Mouse (Mus musculus) cerebellum, adult 11-12 months (tissue): ENCODE results near the gene Lrp1.

Experiments used
- DNase-seq: peaks from one replicate; pipeline ENCODE4 v3.0.0; 2022

Gene Lrp1

DNA sequence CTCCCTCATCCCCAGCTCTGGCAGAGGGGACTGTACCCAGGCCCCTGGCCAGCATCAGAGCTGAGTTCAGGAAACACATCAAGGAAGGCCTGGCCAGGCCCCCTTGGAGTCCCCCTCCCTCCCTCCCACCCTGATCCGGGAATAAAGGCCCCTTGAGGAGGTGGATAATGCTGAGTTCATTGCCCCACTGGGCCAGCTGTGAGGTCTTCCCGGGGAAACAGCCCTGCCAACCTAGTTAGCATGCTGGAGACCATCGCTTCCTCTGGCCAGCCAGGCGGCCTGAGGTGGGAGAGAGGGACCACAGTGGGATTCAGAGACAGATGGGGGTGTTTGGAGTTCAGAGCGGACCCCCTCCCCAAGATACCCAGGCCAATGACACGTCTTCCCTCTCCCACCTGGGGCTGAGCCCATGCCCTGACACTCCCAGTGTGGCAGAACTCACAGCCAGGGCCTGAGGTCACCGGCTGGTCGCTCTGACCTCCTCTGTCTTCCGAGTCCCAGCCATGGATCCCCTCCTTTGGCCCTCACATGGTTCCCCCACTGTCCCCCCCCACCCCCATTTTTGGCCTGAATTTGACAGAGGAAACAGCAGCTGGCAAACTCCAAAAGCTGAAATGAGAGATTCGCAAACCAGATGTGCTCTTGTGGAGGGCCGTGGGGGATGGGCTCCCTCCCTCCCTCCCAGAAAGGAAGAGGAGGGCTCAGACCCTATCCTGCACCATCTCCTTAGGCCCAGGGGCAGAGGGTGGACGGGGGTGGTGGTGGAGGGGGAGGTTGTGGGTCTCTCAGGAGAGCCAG is 6.5 kb downstream of the Lrp1 start:
- DNase-seq, result no peak

DNA sequence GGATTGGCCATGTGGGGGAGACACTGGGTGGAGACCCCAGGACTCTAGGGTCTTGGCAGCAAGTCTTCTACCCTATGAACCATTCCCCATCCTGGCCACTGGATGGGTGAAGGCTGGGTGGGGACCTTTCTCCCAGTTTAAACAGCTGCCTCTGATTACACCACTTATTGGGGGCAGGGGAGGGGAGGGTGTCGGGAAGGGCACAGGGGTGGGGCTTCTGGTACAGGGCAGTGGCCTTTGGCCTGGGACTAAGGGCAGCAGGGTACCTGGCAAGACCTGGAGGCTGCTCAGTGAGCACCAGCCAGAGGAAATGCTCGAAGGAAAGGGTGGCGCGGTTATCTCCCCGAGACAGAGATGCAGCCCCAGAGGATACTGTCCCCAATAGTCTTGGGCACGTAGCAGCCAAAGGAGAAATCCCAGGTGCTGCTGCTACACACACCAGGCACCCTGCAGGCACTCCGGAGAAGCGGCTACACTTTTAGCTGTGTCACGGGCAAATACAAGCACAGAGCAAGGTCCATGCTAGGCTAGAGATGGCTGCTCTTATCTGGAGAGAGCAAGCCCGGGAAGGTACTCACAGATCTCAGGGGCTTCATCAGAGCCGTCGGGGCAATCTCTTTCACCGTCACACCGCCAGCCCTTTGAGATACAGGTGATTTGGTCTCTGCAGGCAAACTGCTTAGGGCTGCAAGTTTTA is 8.7 kb downstream of the Lrp1 start:
- no peak for DNase-seq

DNA sequence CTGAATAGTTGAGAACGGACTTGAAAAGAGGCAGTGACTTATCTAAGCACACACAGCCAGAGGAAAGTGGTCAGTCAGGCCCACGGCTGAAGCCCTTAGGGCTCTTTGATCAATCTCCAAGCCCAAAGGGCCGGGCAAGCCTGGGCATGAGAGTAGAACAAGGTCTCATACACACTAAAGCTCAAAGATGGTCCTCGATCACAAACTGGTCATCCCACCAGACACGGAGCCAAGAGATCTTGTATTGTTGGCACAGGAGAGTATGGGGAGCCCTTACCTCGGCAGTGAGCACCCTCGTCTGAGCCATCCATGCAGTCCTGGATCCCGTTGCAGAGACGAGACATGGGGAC is 10.9 kb downstream of the Lrp1 start:
- DNase-seq, result no peak

DNA sequence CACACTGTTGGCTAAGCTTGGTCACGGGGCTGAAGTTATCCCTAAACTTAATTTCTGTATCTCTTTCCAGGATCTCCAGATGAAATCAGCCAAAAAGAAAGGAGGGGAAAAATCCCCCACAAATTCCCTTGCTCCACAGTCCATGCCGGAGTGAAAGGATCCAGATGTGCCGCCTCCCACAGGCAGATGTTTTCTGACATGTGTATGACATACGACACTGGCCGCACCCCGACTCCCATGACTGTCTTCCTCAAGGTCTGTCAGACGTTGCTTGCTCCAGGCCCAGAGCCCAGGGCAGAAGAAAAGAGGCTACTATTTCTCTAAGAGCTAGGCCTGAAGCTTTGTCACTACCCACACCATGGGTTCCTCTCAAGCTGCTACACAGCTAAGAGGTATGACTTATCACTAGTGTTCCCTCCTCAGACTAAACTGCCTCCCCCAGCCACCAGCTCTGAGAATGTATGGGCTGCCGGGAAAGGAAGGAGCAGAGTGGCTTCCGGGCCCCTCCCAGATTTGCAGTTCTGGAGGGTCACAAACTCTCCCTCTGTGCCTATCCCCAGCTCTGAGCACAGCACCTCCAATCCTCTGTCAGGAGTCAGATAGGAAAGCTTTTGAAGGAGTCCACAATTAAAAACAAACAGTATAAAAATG is 11.4 kb downstream of the Lrp1 start:
- no peak for DNase-seq

DNA sequence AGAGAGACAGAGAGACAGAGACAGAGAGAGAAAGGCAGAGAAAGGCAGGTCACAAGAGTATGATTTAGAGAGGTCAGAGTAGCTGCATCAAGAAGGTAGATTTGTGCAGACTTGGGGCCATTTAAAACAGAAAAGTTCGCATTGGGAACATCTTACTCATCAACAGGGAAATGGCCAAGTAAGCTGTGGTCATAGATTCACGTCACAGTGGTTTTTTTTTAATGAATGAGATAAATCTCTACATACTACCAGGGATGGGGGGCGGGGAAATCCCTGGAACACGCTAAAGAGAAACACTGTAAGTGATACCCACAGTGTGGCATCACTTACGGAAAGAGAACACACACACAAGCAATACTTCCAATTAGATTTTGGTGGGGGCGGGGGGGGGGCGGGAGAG is 13.9 kb downstream of the Lrp1 start:
- DNase-seq, result no peak

DNA sequence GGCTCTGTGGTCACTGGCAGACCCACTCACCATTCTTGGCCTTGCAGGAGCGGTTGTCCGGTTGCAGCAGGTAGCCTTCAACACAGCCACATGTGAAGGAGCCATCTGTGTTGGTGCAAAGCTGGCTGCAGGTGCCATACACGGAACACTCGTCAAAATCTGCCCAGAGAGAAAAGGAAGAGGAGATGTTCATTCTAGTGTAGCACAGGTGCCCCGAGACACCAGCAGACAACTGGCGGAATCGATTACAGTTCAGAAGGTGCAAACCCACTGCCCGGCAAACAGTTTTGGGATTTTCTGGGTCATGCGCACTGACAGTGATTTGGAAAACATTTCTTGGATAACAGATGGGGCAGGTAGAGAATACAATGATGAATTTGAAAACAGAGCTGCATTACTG is 15.2 kb downstream of the Lrp1 start:
- DNase-seq, result no peak

DNA sequence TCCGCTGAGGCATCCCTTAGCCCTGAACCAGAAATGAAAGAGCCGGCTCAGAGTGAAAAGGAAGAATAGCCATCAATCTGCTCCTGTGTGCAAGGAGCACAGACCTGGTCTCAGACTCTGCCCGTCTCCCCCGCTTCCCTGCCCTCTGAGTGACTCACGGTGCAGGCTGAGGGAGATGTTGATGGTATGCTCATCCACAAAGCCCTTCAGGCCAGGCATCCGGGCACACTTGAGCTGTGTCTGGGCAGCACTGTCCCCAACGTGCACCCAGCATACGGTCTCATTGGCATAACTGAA is 15.7 kb downstream of the Lrp1 start:
- DNase-seq, result no peak

DNA sequence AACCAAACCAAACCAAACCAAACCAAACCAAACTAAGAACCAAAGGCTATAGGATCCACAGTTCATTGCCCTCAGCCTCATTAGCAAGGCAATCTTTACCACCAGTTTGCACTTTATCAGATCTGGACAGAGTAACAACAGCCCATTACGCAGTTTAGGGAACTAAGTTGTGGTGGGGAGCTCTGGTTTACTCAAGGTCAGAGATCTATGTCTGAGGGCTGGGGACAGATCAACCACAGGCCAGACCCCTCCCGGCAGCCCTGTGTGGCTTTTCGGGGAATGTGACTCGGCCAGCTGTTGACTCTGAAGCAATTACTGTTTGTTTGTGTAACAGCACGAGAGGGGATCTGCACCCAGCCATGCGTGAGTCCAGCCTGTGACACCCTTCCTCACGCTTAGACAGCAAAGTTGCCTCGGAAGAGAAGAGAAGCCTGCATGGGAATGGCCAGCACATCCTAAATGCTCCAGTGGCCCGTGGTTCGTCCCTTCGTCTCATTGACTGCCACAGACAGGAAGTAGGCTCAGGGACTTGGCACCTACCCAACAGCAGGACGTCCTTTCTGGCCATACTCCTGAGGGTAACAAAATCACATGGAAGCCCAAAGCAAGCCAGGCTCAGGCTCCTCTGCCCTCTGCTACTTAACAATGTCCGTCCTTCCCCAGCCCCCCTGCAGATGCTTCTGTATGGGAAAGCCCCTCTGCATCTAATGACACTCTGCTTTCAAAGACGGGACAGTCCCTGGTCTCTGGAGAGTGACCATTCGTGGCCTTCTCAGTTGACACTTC is 16.3 kb downstream of the Lrp1 start:
- peak; percentile 50 for DNase-seq

DNA sequence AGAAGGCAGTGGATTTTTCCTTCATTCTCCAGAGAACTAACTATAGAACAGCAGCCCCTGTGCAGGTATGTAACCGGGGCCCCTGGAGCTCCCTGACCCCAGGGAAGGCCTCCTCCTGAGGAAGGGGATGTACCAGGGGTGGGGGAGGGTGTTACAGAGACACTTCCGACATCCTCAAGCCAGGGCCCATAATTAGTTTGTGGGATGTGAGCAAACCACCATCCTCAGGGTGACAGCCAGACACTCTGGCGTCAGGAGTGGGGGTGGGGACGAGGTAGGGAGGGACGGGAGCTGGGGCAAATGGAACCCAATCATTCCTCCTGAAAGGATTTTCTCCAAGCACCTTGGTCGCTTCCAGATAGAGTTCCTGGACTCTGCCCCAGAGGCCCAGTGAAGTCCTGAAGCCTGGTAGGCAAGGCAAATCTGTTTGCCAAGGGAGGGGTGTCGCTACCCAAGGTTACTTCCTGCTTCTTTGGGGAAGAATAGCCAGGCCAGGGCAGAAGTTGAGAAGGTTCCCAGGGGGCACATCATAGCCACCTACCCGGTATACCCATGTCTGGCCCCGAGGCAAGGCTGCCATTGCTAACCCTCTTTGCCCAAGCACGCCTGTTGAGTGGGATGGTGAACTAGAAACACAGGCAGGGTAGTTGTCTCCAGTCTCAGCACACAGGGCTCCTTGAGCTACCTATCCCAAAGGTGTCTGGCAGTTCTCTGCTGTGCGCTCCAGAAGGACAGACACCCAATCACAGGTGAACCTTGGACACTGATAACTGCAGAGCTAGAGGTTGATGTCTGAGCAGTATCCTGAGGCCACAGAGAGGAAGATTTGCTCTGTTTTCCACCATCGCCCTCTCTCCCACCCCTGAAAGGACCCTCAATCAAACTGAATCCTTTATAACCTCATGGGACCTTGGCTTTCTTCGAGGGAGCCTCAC is 17.2 kb downstream of the Lrp1 start:
- no peak for DNase-seq

DNA sequence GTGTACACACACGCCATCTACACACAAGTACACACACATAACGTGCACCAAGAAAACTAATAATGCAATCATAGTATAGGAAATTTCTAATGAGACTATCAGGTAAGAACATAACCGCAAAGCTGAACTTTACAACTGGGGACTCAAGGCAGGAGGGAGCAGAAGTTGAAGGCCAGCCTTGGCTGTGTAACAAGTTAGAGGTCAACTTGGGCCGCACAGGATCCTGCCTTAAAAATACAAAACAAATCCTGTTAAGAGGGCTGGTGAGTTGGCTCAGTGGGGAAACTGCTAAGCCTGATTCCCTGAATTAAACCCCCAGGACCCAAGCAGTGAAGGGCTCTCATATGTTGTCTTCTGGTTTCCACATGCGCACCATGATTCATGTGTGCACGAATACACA is 18.8 kb downstream of the Lrp1 start:
- no peak for DNase-seq

DNA sequence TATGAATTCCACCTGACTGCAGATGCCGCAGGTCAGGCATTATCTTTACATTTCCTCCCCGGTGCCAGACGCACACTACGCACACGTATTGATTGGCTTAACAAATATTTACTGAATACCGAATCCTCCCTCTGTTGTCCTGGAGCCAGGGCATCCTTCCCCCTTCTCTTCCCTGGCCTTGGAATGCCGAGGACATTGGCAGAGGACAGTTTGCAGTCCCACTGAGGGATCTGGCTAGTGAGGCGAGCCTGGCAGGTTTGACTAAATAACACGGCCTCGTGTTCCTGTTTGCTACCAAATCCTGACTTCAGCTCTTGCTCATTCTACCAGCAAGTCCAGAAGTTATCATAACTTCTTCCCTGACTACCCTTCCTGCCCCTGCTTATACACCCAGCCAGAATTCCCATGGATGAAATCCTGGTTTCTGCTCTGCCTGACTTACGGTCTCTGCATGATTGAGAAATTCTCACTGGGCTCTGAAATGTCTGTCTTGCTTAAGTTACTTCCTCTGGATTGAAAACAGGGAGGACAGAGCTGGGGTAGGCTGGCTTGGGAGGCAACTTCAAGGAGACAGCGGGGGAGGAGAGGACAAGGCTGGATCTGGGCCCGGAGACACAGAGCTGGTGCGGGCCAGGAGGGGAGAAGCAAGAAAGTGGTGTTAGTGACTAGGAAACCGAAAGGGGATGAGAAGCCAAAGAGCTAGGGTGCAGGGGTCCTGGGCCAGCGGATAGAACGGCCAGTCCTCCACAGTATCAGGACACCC is 21.0 kb downstream of the Lrp1 start:
- peak; percentile 74 for DNase-seq

DNA sequence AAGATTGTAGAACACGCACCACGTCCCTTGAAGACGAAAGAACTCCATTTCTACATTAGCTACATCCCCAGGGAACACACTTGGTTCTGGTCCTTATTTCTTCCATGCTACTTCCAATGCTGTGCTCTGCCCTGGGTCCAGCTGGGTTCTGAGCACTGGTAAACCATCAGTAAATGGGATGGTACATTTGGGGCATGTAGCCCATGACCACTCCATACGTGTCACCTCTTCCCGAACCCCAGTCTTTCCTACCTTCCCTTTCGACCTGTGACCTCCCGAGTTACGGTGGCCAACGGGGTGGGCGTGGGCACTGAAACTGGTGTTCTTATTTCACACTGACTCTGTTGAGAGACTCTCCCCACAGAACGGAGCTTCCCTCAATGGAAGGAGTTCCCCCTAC is 21.7 kb downstream of the Lrp1 start:
- DNase-seq, result no peak

DNA sequence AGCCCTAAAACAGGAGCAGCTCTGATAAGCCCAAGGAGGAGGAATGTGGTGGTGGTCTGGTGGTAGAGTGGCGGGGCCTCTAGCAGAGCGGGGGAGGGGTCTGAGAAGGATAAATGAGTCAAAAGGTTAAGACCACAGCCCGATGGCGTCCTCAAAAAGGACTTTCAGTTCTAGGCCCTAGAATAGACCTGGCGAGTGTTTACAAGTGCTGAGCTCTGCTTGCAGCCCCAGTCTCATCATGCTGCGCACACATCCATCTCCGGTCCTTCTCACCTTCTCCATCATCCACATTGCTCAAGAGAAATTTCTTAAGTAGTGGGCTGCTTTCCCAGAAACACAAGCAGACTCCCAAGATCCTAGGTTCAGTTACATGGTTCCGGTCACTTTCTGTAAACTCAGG is 22.3 kb downstream of the Lrp1 start:
- no peak for DNase-seq

DNA sequence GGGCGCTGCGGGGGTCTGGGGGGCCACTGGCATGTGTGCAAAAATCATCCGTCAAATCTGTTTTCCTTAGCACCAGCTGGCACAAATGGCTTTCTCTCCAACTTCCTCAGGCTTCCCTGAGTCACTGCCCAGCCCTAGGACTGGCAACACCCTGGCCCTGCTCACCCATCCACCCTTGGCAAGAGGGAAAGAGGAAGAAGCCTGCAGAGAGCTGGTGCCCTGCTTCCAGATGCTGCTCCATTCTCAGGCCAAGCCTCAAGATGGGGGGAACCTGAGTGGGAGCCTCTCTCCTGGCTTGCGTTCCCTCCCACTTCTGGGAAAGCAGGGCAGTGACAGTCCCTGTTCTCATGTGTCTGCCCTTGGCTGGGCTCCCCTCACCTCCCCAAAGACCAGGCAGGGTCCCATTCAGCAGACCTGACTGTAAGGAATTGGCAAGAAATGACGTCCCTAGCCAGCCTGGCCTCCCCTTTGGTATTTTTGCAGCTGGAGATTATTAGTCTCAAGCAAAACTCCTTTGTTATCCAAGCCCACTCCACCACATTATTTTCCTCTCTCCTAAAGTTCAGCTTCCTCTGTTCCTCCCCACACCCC is 23.5 kb downstream of the Lrp1 start:
- DNase-seq, result peak; percentile 89

DNA sequence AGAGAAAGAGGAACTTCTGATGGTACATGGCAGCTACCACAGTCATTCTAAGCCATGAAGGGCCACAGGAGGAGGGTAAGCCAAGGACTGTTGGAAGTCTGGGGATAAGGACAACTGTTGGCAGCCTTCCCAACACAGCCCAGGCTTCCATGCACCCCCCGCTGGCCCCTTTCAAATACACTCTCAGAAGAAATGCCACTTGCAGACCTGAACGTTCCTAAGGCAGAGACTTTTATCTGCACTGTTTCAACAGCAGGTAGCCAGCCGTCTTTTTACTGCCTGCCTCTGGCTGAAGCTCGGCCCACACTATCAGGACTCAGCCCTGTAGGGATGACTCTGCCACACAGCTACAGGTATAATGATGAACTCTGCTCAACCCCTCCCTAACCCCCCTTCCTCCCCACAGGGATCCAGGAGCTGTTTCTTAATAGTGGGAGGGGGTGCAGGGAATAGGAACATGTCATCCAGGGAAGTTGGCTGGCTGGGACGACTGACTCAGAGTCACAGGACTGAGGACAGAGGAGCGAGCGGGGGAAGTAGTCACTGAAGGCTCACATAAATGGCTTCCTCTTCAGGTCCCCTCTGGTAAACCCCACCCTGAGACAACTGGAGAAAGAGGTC is 24.5 kb downstream of the Lrp1 start:
- peak; percentile 76 for DNase-seq

DNA sequence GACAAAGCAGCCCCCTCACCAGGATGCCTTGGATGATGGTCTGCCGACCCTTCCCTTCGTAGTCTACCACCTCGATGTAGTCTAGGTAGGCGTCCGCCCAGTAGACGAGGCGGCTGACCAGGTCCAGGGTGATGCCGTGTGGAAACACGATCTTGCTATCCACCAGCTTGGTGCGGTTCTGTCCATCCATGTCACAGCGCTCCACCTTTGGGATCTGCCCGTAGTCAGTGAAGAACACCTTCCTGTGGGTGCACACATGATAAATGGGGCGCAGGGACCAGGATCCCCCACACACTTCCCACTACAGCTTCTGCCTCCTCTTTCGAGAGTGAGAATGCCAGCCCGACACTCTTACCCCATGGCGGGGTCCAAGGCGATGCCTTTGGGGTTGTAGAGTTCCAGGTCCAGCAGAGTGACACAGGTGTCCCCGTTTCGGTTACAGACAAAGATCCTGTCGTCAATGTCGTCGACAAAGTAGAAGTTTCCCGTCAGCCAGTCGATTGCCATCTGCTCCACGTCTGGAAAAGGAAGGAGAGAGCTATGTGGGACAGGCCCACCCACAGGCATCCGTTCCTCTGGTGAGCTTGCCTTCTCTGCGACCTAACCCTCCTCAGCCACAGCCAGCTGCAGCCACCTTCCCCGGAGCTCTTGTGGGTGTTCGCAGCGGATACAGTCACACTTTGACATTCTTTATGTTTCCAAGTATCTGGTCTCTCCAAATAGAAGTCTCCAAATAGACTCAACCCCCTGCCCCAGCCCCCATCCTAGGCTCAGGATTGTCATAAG is 25.8 kb downstream of the Lrp1 start:
- no peak for DNase-seq

DNA sequence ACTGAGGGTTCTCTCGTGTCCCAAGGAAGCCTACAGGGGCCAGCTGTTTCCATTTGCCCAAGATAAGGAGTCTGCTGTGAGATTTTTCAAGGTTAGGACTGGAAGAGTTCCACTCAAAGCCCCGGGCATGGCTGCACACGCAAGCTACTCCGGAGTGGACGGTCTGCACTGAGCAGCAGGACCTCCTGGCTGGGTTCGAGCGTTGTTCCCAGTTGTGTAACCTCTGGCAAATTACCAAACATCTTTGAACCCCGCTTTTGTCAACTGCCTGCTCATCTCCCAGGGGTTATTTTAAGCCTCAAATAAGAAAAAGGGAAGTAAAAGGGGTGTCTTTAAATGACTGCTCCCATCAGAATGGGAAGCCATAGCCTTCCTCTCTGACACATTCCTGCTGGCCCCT is 26.5 kb downstream of the Lrp1 start:
- no peak for DNase-seq

DNA sequence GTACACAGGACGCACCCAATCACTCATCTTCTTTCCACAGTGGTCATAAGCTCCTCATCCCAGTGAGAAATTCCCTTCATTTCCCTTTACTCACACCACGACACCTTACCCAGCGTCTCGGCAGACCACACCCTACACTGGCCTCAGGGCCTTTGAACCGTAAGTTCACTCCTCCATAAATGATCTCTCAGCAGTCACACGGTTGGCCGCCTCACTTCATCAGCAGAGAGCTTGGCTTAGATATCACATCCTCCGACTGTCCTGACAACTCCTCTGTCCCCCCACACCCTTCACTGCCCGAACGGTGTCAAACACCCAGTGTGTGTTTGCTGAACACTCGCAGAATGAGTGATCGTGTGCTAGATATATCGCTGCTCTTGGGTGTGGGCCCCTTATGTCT is 28.1 kb downstream of the Lrp1 start:
- no peak for DNase-seq

DNA sequence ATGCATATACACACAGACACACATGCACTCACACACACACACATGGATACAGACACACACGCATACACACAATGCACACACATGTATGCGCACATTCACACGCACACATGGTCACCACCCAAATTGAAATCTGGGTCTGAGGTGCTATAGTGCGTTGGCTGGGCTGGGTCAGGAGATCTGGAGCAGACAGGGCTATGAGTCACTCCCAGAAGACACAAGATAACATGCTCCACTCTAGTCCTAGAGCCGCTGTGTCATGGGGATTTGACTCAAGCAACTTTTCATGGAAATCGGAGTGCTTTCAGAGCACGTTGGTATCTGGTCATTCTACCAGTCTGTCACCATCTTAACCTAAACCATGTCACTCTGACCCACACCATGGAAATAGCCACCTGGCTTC is 28.5 kb downstream of the Lrp1 start:
- no peak for DNase-seq

DNA sequence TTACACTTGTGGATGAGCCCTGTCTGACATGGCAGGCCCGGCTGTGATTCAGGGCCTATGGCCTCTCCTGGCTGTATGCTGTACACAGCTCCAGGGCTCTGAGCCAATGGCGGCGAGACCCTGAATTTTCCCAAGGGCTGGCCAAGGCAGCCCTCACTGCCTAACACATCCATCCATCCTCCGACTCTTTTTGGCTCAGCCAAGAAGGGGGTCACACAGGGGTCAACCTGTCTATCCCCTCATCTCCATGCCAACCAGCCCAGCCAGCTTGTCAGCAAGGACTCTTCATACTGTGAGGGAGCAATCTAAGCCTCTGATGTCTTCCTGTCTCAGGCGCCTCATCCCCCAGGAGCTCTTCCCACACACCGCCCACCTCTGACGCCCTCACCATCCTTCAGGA is 29.4 kb downstream of the Lrp1 start:
- DNase-seq, result no peak
